Mouse (Mus musculus) MEL (cell line): ENCODE measurements at regions not wholly inside any gene's neighbourhood (a gene's known extent, or its start where the extent isn't known, plus 50 kb on each side); places are given as distances from the start of the nearest gene placed in this dataset.

Source experiments
- DNase-seq: peaks from one replicate; pipeline ENCODE4 v3.0.0; 2011; ENCODE audit warnings: low read depth, low spot score
- H3K27ac ChIP-seq: 2 replicates; pipeline ENCODE4 v1.5.1; 2012; ENCODE audit warnings: low read depth, mild to moderate bottlenecking, control low read depth, low read length, moderate library complexity; ENCODE audit not compliant: control insufficient read depth
- H3K27me3 ChIP-seq, 2 experiments: fragments of 150-350 bp in 1 of 2; sonication (generic) in 1 of 2; 2 replicates each; pipeline ENCODE4 v1.6.1; 2012; ENCODE audit warnings: low read length in 2 of 2, mild to moderate bottlenecking in 2 of 2, improper control_type of control experiment in 1 of 2, moderate library complexity in 1 of 2; ENCODE audit not compliant: insufficient read depth in 2 of 2, control insufficient read depth in 1 of 2
- H3K36me3 ChIP-seq, 2 experiments: 2 replicates each; pipeline ENCODE4 v1.6.1; 2012 to 2014; ENCODE audit warnings: low read length in 2 of 2, improper control_type of control experiment in 1 of 2, inconsistent platforms in 1 of 2, mild to moderate bottlenecking in 1 of 2; ENCODE audit not compliant: insufficient read depth in 2 of 2, control insufficient read depth in 1 of 2
- H3K4me1 ChIP-seq, 2 experiments: fragments of 150-350 bp in 1 of 2; sonication (generic) in 1 of 2; 2 replicates each; pipeline ENCODE4 v1.6.1; 2012; ENCODE audit warnings: low read length in 2 of 2, improper control_type of control experiment in 1 of 2, mild to moderate bottlenecking in 1 of 2; ENCODE audit not compliant: insufficient read depth in 2 of 2, control insufficient read depth in 1 of 2
- H3K4me3 ChIP-seq, 2 experiments: fragments of 150-350 bp in 1 of 2; sonication (generic) in 1 of 2; 2 replicates each; pipeline ENCODE4 v1.5.1; 2012; ENCODE audit warnings: low read depth in 2 of 2, low read length in 2 of 2, mild to moderate bottlenecking in 2 of 2, moderate library complexity in 2 of 2, control low read depth in 1 of 2, improper control_type of control experiment in 1 of 2; ENCODE audit not compliant: control insufficient read depth in 1 of 2, insufficient read depth in 1 of 2
- H3K79me2 ChIP-seq: 2 replicates; pipeline ENCODE4 v1.6.1; 2012; ENCODE audit warnings: mild to moderate bottlenecking, low read length, moderate library complexity; ENCODE audit not compliant: control insufficient read depth, poor library complexity, insufficient read depth
- H3K9ac ChIP-seq: 2 replicates; pipeline ENCODE4 v1.6.1; 2012; ENCODE audit warnings: low read depth, mild to moderate bottlenecking, control low read depth, low read length, moderate library complexity; ENCODE audit not compliant: control insufficient read depth, poor library complexity, severe bottlenecking
- H3K9me3 ChIP-seq: fragments of 150-350 bp; sonication (generic); replicated peaks from 2 replicates; pipeline ENCODE4 v1.6.1; 2012; ENCODE audit warnings: mild to moderate bottlenecking, low read length, improper control_type of control experiment, moderate library complexity; ENCODE audit not compliant: insufficient read depth
- BHLHE40 ChIP-seq: IDR thresholded peaks from 2 replicates; pipeline ENCODE4 v1.6.1; 2012; ENCODE audit warnings: low read depth, mild to moderate bottlenecking, inconsistent platforms, low read length, improper control_type of control experiment, borderline replicate concordance
- CTCF ChIP-seq, 3 experiments: IDR thresholded peaks in 2 of 3; conservative IDR thresholded peaks in 1 of 3; 2 replicates each; pipeline ENCODE4 v1.5.1; 2011 to 2012; ENCODE audit warnings: low read length in 3 of 3, low read depth in 2 of 3, mild to moderate bottlenecking in 2 of 3, improper control_type of control experiment in 1 of 3, inconsistent platforms in 1 of 3, mixed read lengths in 1 of 3, moderate library complexity in 1 of 3; ENCODE audit not compliant: control insufficient read depth in 1 of 3, insufficient read depth in 1 of 3, poor library complexity in 1 of 3, severe bottlenecking in 1 of 3
- EP300 ChIP-seq, 2 experiments: IDR thresholded peaks; 2 replicates each; pipeline ENCODE4 v1.6.1; 2011; ENCODE audit warnings: improper control_type of control experiment in 2 of 2, low read length in 2 of 2, low read depth in 1 of 2, mild to moderate bottlenecking in 1 of 2
- HCFC1 ChIP-seq: IDR thresholded peaks from 2 replicates; pipeline ENCODE4 v1.6.1; 2012; ENCODE audit warnings: low read depth, mild to moderate bottlenecking, inconsistent platforms, low read length, improper control_type of control experiment, moderate library complexity
- KAT2A ChIP-seq: conservative IDR thresholded peaks from 2 replicates; pipeline ENCODE4 v1.6.1; 2012; ENCODE audit warnings: low read depth, low read length, improper control_type of control experiment, inconsistent platforms
- MAFK ChIP-seq: IDR thresholded peaks from 2 replicates; pipeline ENCODE4 v1.6.1; 2011; ENCODE audit warnings: low read depth, mild to moderate bottlenecking, low read length, improper control_type of control experiment, borderline replicate concordance
- MAX ChIP-seq: IDR thresholded peaks from 2 replicates; pipeline ENCODE4 v1.6.1; 2011; ENCODE audit warnings: low read length, improper control_type of control experiment
- NELFE ChIP-seq: IDR thresholded peaks from 2 replicates; pipeline ENCODE4 v1.6.1; 2011; ENCODE audit warnings: low read depth, low read length, improper control_type of control experiment
- POLR2AphosphoS2 ChIP-seq: IDR thresholded peaks from 2 replicates; pipeline ENCODE4 v1.6.1; 2011; ENCODE audit warnings: low read length, improper control_type of control experiment
- POLR2AphosphoS5 ChIP-seq: IDR thresholded peaks from 2 replicates; pipeline ENCODE4 v1.6.1; 2012; ENCODE audit warnings: low read depth, borderline replicate concordance, mild to moderate bottlenecking, inconsistent platforms, low read length, moderate library complexity, mixed read lengths
- RAD21 ChIP-seq: IDR thresholded peaks from 2 replicates; pipeline ENCODE4 v1.6.1; 2011; ENCODE audit warnings: mild to moderate bottlenecking, low read depth, low read length, improper control_type of control experiment
- RCOR1 ChIP-seq: IDR thresholded peaks from 2 replicates; pipeline ENCODE4 v1.6.1; 2012; ENCODE audit warnings: low read depth, mild to moderate bottlenecking, inconsistent platforms, low read length, improper control_type of control experiment
- SIN3A ChIP-seq: IDR thresholded peaks from 2 replicates; pipeline ENCODE4 v1.6.1; 2012; ENCODE audit warnings: low read length, improper control_type of control experiment, inconsistent platforms
- SMC3 ChIP-seq: IDR thresholded peaks from 2 replicates; pipeline ENCODE4 v1.6.1; 2011; ENCODE audit warnings: low read depth, low read length, improper control_type of control experiment
- TAL1 ChIP-seq: IDR thresholded peaks from 2 replicates; pipeline ENCODE4 v1.6.1; 2012; ENCODE audit warnings: mild to moderate bottlenecking, inconsistent platforms, low read length, moderate library complexity, mixed read lengths
- TBP ChIP-seq: IDR thresholded peaks from 2 replicates; pipeline ENCODE4 v1.8.0; 2011; ENCODE audit warnings: low read depth, low read length, improper control_type of control experiment
- UBTF ChIP-seq: IDR thresholded peaks from 2 replicates; pipeline ENCODE4 v1.6.1; 2012; ENCODE audit warnings: low read depth, mild to moderate bottlenecking, inconsistent platforms, low read length, improper control_type of control experiment, moderate library complexity, borderline replicate concordance; ENCODE audit not compliant: insufficient read depth
- USF1 ChIP-seq: IDR thresholded peaks from 2 replicates; pipeline ENCODE4 v1.6.1; 2014; ENCODE audit warnings: low read depth, mild to moderate bottlenecking, inconsistent platforms, low read length, improper control_type of control experiment, moderate library complexity
- USF2 ChIP-seq, 2 experiments: IDR thresholded peaks; 2 replicates each; pipeline ENCODE4 v1.6.1; 2011 to 2012; ENCODE audit warnings: improper control_type of control experiment in 2 of 2, low read length in 2 of 2, borderline replicate concordance in 1 of 2, inconsistent platforms in 1 of 2, low read depth in 1 of 2, mild to moderate bottlenecking in 1 of 2; ENCODE audit not compliant: insufficient read depth in 1 of 2
- ZC3H11A ChIP-seq: IDR thresholded peaks from 2 replicates; pipeline ENCODE4 v1.6.1; 2012; ENCODE audit warnings: low read depth, mild to moderate bottlenecking, inconsistent platforms, low read length, improper control_type of control experiment
- ZNF384 ChIP-seq: IDR thresholded peaks from 2 replicates; pipeline ENCODE4 v1.6.1; 2012; ENCODE audit warnings: low read depth, mild to moderate bottlenecking, inconsistent platforms, low read length, improper control_type of control experiment

DNA sequence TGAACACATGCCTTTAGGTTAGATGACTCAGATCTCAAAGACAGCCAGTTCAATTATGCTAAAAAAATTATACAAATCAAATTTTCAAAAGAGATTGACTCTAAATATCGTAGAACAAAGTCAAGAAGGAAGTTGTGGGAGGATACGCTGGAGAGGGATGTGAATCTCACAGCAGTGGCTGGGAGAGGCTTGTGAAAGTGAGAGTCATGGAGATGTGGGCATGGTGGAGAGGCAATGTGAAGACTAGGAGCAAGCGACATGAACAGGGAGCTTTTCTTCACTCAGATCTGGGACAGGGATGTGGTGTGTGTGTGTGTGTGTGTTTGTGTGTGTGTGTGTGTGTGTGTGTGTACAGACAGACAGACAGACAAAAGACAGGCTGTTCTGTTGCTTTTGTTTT, 87.9 kb upstream of the Dlx2 start:
- TF ChIP-seq RCOR1, result no peak
- TF ChIP-seq USF1, result no peak
- TF ChIP-seq MAFK, result no peak
- TF ChIP-seq MAX, result no peak
- TF ChIP-seq NELFE, result no peak
- TF ChIP-seq ZC3H11A, result no peak
- TF ChIP-seq TAL1, result no peak
- TF ChIP-seq BHLHE40, result no peak
- no peak for TF ChIP-seq USF2 (IDR thresholded peaks at IDR 0.05; ENCODE audit: borderline replicate concordance in 1 of 2, insufficient read depth in 1 of 2, low read depth in 1 of 2, low read length in 2 of 2)
- no peak for TF ChIP-seq EP300 (IDR thresholded peaks at IDR 0.05; ENCODE audit: low read depth in 1 of 2, low read length in 2 of 2)
- TF ChIP-seq SIN3A, result no peak
- no peak for TF ChIP-seq POLR2AphosphoS2
- TF ChIP-seq RAD21, result no peak
- no peak for TF ChIP-seq HCFC1
- TF ChIP-seq UBTF, result no peak
- no peak for TF ChIP-seq POLR2AphosphoS5
- TF ChIP-seq KAT2A, result no peak
- TF ChIP-seq ZNF384, result no peak
- no peak for TF ChIP-seq SMC3
- TF ChIP-seq TBP, result no peak
- TF ChIP-seq, all 39 proteins: peak for 0
- Histone ChIP-seq H3K79me2 (no peaks in the 10 kb centered on the region), H3K9me3 (no peaks in the 10 kb centered on the region), H3K27me3 (peaks cover 7 to 11% of the 10 kb centered on the region in 2 experiments), H3K4me3 (no peak overlapping the region), H3K4me1 (no peaks in the 10 kb centered on the region), H3K27ac (no peak overlapping the region), H3K9ac (no peak overlapping the region), H3K36me3 (no peaks in the 10 kb centered on the region)
- DNase-seq, result no peak

DNA sequence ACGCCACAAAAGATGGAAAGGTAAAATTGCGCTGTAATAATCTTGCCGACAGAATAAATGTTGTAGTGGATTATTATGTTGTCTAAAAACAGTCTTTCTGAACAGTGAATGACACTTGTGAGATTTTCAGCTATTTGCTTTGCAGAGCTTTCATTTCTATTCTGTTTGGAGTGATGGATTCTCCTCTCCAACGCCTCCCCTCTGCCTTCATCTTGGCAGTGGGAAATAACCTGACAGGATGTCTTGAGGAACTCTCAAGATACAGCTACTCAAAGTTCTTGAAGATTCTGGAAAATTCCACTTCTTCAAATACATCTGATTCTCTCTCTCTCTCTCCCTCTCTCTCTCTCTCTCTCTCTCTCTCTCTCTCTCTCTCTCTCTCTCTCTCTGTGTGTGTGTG, 89.6 kb upstream of the Dlx2 start:
- Histone ChIP-seq H3K4me1 (no peaks in the 10 kb centered on the region), H3K36me3 (no peaks in the 10 kb centered on the region), H3K27me3 (peaks cover 9 to 11% of the 10 kb centered on the region in 2 experiments), H3K9me3 (no peaks in the 10 kb centered on the region), H3K9ac (no peak overlapping the region), H3K27ac (no peak overlapping the region), H3K79me2 (no peaks in the 10 kb centered on the region), H3K4me3 (no peak overlapping the region)
- DNase-seq, result no peak
- no peak for TF ChIP-seq CTCF (IDR thresholded peaks at IDR 0.05 in 2 of 3, conservative IDR thresholded peaks at IDR 0.05 in 1 of 3; ENCODE audit: control insufficient read depth in 1 of 3, insufficient read depth in 1 of 3, low read depth in 2 of 3, low read length in 3 of 3, poor library complexity in 1 of 3, severe bottlenecking in 1 of 3)
- no peak for TF ChIP-seq TBP
- no peak for TF ChIP-seq SMC3
- TF ChIP-seq BHLHE40, result no peak
- TF ChIP-seq, all 39 proteins: peak for 0
